Mouse (Mus musculus): ENCODE results near the gene Phldb1.

DNA sequence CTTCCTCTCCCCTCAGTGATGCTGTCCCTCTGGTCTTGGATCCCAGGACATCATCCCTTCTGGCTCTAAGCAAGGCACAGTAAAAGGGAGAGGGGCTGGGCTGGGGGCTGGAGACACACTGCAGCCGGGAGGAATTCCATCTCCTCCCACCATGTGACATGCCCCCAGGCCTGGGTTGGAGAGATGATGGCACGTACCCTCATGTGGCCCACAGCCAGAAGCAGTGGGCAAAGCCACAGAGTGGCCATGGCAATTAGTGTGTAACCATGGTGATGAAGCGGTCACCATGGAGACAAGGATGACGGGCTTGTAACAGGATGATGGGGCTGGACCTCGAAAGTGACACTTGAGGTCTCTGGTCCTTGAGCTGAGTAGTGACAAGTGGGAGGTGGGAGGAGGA lies 48.4 kb downstream of the Phldb1 start:
- no peak for TF ChIP-seq CTCF (IDR thresholded peaks at IDR 0.05; ENCODE audit: control insufficient read depth, insufficient read depth, insufficient replicate concordance, low read depth, low read length)
- TF ChIP-seq POLR2A (IDR thresholded peaks at IDR 0.05; ENCODE audit: control insufficient read depth, low read depth, low read length), result no peak

Data from testis, adult 2 months (tissue).